In genomic region chr11:26437818-26438217, GRCm38 (mm10) we compare ENCODE assay signal across 7 mouse cellular contexts. TPM values are rescaled to one million over a fixed set of nuclear protein-coding genes. Genes with fewer than 3 reads are reported as not detected.
DNase-seq lines count a peak whose midpoint lies in the region.

No protein-coding gene starts in this region.

- DNase-seq in brain, adult 2 months (ENCODE audit: low read depth, low spot score) = peak; percentile 78
- peak; percentile 50 to 63 for DNase-seq in cerebellum, postnatal 14 days
- DNase-seq in layer of hippocampus, adult 9-10 months (ENCODE audit: low spot score) = peak; percentile 8
- DNase-seq in right cerebral cortex, postnatal 25 days = peak; percentile 9
- DNase-seq in spleen, adult 12 weeks (ENCODE audit: low spot score) = no peak
- DNase-seq in heart, adult 8-10 months (ENCODE audit: low spot score) = no peak
- DNase-seq in adrenal gland, postnatal 25 days = no peak

RNA-seq across cellular contexts. Expression of gene Fancl, which starts 51.9 kb away (rescaled TPM):
- 1 to 10 TPM; 7.2 to 9.2 (median 8.0) TPM for total RNA-seq in heart, adult 8-10 months (2022)
- 16.6 and 17.2 TPM in 2 replicates for total RNA-seq in adrenal gland, postnatal 25 days (2021)

Comparison
In these comparisons a context has a peak if more than half of its experiments do, and no peak if none do; other contexts are left out.
1. DNase-seq: peak in brain, adult 2 months (single experiment), cerebellum, postnatal 14 days (2 of 2), layer of hippocampus, adult 9-10 months (single experiment) and right cerebral cortex, postnatal 25 days (single experiment); none in spleen, adult 12 weeks (single experiment), heart, adult 8-10 months (single experiment) and adrenal gland, postnatal 25 days (single experiment).